Mouse (Mus musculus): ENCODE data around the gene Napsa.

DNA sequence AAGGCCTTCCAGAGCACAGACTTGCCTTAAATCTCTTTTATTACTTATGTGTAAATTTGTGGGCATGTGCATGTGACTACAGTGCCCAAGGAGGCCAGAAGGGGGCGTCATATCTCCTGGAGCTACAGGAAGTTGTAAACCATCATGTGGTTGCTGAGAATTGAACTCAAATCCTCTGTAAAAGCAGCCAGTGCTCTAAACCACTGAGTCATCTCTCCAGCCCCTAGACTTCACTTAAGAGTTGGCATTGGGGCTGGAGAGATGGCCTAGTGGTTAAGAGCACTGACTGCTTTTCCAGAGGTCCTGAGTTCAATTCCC, 53.8 kb downstream of the Napsa start:
- TF ChIP-seq CTCF (IDR thresholded peaks at IDR 0.05; ENCODE audit: extremely low read depth, insufficient read depth, insufficient read length, insufficient replicate concordance) (no peak), POLR2A (IDR thresholded peaks at IDR 0.05; ENCODE audit: low read depth, low read length) (no peak)
